Mouse (Mus musculus) cerebellum, adult 2 months (tissue): ENCODE results near the gene Cxcl10.

Experiments used
- CTCF ChIP-seq: fragments of 200-500 bp; IDR thresholded peaks from 2 replicates; pipeline ENCODE4 v1.5.1; 2011; ENCODE audit warnings: low read depth, mild to moderate bottlenecking, control low read depth, low read length, moderate library complexity, borderline replicate concordance; ENCODE audit not compliant: insufficient read depth
- POLR2A ChIP-seq: fragments of 200-500 bp; IDR thresholded peaks from 2 replicates; pipeline ENCODE4 v1.6.1; 2011; ENCODE audit warnings: low read length, control low read depth, borderline replicate concordance; ENCODE audit not compliant: insufficient read depth

- TF ChIP-seq CTCF (no peak), POLR2A (no peak)
These were observed 23.9 kb upstream of the Cxcl10 start for GRCm38 (mm10) chr5:92372605-92373004.
